Mouse (Mus musculus) retina, postnatal 1 day (tissue): ENCODE measurements at regions not wholly inside any gene's neighbourhood (a gene's known extent, or its start where the extent isn't known, plus 50 kb on each side); places are given as distances from the start of the nearest gene placed in this dataset.
"Not testable (repeated sequence)": the region's sequence is repeated elsewhere in the genome, so short reads cannot be mapped to it uniquely, and the experiment has no call there.

ENCODE experiments used
- DNase-seq: peaks from one replicate; pipeline ENCODE4 v3.0.0-alpha.2; 2012

DNA sequence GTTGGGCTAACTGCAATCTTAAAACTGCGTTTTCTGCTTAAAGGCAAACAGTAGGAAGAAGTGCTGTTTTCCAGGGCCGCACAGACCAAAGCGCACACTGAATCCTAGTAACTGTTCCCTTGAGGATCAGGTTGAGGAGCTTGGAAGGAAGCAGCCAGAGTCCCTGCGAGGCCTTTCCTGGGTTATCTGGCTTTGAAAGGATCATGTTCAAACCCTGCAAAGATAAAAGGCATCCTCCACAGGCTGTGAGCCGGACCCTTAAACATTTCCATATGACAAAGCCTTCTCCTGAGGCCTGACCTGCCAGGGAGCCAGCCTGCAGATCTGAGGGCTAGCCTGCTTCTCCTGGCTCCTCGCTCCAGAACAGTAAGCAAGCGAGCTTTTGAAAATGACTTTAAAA, 56.7 kb upstream of the Irx2 start:
- DNase-seq = no peak

DNA sequence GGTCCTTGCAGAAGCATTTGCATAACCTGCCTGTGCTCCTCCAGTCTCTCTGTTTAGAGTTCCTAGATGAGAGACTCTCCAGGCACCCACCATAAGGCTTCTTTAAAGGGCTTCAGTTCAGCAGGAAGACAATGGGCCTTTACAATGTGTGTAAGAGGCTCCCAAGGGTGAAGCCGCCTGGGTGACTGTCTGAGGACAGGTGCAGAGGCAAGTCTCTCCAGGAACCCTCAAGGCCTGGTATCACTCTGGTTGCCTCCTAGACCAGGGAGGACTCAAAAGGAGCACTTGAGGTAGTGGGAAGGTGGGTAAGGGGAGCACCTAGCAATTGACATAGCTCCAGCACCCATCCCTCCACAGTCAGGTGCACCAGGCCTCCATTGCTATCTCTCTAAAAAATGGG, 55.8 kb upstream of the Irx2 start:
- DNase-seq = no peak

DNA sequence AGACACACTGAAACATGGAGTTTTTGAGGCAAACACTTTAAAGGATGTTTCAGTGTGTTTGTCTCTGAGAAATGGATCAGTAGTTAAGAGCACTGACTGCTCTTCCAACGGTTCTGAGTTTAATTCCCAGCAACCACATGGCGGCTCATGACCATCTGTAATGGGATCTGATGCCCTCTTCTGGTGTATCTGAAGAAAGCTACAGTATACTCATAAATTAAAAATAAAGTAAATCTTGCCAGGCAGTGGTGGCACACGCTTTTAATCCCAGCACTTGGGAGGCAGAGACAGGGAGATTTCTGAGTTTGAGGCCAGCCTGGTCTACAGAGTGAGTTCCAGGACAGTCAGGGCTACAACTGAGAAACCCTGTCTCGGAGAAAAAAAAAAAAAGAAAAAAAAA, 54.5 kb upstream of the Irx2 start:
- not testable (repeated sequence) for DNase-seq

DNA sequence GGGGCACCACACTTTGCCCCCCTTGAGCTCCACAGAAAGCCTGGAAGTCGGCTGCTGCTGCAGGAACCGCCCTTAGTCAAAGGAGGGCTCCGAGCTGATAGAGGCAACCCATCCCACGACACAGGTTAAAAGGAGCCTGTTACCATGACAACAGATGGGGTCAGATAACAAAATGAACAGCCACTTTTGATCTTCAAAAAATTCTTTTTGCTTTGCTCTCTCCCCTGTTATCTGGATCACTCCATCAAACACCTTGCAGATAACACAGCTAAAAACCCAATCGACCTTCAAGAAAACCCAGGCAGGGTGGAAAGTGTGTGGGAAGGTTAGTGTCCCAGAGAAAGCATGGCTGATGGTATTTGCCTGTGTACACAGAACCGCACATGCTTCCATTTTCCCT, 52.1 kb upstream of the Irx2 start:
- no peak for DNase-seq

DNA sequence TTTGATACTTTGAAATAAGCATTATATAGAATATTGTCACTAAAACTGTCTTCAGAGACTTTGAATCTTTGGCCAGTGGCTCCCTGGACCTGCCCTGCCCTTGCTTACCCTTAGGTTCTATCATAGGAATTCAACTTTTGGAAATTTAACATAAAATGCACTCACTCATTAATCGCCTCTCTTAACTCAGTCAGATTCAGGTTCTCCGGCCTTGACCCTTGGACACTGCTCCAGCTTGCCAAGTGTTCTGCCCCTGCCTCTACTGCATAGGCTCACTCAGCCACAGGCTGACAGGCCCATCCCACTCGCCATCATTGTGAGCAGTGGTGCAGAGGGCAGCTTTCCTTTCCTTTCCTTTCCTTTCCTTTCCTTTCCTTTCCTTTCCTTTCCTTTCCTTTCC, 50.2 kb upstream of the Irx2 start:
- no peak for DNase-seq
